Mouse (Mus musculus) urinary bladder, postnatal 10 days (tissue): ENCODE data around the gene Nhsl2.

Source experiments
- DNase-seq: peaks from one replicate; pipeline ENCODE4 v3.0.0; 2022; ENCODE audit warnings: low spot score

Gene Nhsl2

DNA sequence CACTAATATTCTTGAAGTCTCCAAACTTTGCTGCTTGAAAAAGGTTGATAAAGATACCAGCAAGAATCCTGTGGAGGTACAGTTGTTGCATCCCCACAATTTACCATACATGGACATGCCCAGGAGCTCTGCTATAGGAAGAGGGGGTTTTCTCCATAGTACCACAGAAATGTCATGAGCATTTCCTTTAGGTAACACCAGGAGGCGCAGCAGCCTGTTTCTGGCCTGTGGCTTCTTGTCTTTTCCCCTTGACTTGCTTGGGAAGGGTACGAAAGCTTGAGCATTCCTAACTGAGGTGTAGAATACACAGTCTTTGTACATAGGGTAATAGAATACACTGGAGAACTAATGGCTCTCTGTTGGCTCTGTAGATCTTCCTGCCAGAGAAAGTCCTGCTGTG lies 132.3 kb downstream of the Nhsl2 start:
- no peak for DNase-seq

DNA sequence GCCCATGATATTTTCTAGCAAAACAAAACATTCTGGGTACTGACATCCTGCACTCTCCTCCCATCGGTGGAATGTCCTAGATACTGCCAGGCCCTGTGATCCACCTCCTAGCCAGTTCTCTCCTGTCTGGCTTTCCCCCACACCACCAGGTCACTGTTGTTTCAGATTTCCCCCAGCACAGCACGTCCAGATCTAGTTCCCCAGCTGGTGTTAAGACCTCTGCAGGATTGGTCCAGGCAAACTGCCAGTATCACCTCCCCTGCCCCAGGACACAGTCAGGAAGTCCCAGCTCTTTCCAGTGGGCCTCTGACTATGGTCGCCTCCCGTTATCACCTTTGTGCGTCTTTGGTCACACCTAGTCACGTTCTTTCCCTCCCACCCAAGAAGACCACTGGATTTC lies 134.5 kb downstream of the Nhsl2 start:
- DNase-seq, result no peak

DNA sequence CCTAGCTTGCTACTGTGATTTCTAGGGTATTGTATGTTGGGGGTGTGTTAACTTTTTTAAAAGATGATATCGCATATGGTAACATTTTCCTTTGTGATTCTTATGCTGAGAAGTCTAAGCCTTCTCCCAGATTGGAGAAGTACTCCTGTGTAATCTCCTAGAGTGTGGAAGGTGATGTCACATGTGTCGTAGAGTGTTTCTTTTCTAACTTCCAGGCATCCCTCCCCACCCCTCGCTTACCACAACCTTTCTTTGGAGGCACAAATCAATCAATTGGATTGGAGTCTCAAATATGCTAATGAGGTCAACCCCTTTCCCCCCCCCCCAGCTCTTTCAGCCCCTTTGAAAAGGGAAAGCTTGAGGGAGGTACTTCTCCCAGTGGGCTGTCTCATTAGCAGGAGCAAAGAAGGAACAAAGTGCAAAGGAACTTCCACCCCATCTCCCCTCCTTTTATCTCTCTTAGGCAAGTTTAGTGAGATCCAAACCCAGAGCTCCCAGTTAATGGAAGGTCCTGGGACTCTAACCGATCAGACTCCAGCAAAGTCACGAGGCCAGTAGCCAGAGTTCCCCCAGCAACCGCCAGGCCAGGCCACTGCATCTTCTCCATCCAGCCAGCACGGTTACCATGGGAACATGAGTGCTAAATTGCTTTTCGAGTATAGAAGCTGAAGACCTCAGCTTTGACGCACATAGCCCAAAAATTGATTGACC lies 137.6 kb downstream of the Nhsl2 start:
- no peak for DNase-seq

DNA sequence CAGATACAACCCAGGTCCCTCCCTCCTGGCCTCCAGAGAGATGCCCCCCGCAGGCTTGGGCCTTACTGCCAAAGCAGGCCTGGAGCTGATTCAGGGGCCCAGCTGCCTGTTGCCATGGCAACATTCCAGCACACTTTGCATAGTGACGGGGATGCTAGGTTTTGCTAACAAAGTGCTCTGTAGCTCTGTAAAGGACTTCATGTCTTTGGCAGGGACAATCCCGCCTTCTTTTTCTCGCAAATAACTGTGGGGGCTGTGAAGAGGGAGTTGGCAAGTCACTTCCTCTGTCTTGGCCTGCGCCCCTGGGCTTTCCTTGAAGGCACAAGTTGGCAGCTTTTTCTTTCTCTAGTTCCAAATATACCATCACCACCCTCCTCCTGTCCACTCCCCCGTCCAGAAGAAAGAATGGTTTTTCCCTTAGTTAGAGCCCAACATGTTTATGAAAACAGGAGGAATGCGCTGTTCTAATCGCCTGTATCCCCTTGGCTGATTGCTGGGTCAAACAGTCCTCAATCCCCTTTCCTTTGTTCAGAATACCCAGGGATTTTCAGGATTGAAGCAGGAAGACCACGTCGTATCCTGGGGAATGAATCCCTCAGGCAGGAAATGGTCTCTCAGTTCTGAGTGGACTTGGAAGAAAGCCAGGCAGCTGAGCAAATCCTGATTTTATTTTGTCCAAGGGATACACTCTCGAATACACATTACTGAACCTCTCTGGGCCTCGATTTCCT lies 144.8 kb downstream of the Nhsl2 start:
- no peak for DNase-seq

DNA sequence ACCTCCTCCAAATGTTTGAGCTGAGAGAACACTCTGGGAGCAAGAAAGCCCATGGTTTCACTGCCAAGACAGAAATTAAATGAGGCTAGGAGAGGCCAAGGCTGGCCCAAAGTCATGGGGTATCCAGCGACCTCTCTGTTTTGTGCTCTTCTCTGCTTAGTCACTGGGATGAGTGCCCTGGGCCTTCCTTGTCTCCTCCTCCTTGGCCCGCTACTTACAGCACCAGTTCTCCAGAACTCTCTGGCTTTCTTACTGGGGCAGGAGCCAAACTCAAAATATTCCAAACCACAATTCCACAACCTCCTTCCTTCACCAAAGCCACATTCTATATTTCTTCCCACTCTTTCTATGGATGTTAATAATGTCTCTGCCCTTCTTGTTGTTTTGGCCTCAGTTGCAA lies 147.5 kb downstream of the Nhsl2 start:
- no peak for DNase-seq

DNA sequence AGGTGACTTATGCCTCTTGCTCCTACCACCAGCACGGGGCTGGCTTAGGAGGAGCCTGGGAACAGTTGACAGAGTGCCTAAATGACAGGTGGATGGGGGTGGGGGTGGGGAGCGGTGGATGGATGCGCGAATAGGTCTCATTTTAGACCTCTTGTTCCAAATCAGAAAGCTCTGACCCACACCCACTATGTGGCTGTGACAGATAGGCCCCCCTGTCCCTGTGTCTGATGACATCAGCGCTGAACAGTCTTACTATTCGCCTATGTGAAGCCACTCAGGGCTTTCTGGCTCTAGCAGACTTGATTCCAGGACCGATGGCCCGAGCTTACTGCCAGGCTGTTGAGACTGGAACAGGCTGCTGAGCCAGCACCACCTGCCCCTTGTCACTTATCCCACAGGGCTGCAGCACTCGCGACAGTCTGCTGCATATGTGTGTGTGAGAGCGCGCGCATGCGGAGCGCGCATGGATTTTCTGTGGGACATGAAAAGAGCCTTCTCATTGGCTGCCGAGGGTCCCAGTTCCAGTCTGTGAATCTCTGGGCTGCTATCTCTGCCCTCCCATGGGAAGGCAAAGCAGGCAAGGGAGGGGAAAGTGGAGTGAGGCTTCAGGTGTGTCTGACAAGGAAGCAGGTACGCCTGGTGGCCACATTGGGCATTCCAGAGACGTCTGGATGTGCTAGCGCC lies 154.6 kb downstream of the Nhsl2 start:
- no peak for DNase-seq

DNA sequence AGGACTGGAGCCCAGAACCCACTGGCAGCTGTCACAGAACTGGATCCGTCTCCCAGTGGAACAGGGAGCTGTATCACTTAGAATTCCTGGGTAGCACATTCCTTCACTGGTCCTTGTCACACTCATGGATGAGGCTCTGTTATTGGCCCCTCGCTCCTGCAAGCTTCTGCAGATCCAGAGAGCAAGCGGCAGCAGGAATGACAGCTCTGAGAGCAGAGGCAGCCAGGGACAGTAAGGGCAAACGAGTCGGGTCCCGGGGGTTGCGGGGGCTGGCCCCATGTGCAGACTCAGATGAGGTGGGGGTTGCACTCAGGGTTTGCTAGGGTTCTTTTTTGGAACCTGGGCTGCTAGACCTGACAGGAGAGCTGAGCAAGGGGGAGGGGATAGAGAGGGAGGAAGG lies 155.2 kb downstream of the Nhsl2 start:
- no peak for DNase-seq

DNA sequence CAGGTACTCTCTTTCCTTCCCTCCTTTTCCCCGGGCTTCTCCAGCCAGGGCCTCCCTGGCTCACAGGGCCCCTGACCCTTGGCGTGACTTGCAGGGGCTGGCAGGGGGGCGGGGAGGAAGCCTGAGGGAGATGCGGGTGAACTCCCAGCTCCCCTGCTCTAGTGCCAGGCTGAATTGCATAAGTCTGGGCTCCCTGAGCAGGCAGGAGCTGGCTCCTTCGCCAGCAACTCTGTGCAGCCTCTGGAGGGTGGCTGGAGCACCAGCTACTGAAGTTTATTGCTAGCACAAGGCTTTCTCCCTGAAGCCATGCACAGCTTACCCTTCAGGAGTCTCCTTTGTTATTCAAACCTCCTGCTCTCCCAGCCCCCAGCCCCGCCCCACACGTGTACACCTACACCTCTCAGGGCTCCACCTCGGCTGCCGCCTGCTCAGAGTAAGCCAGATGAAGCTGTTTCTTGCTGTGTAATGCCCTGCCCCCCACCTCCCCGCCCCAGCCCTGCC lies 156.0 kb downstream of the Nhsl2 start:
- no peak for DNase-seq

DNA sequence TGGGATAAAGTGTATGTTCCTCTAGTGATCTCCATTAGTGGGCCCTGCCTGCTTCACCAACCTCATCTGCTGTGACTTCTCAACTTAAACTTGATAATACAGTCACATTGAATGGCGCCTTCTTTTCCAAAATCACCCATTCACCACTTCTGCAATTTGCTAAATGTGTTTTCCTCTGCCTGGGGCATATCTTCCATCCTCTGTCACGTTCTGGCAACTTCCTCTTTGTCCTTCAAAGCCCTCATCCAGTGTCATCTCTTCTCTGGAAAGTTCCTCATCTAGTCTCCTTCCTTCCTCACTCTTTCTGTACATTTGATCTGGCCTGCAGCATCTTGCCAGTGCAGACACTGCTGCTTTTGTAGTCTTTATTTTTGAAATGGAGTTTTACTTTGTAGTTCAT lies 158.8 kb downstream of the Nhsl2 start:
- DNase-seq, result no peak

DNA sequence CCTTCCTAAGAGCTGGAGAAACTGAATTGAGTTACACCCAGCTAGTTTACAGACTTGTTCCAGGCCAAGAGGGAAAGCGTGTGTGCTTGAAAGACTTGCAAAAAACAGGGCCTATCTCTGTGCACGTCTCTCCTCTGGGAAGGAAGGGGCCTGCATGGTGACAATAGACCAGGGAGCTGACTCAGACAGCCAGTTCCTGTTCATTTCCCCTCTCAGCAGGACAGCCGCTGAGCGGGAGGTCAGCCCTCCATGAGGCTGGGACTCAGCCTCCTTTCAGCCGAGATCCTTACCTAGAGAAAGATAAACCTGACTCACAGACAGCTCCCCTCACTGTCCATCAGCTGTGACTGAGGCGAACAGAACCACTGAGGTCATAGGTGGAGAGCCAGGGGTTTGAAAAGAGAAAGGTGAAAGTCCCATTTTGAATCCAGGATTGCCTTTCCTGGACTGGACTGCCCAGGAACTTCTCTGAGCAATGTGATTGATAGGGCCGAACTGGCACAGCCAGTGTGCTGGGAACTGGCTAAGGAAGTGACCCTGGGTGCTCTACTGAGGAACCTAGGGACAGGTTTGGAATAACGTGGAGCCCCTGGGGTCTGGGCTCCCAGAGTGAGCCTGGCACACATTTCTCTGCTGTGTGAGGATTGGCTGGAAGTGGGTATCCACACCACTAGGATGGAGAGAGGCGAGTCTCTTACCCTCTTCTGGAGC lies 168.2 kb downstream of the Nhsl2 start:
- DNase-seq, result no peak

DNA sequence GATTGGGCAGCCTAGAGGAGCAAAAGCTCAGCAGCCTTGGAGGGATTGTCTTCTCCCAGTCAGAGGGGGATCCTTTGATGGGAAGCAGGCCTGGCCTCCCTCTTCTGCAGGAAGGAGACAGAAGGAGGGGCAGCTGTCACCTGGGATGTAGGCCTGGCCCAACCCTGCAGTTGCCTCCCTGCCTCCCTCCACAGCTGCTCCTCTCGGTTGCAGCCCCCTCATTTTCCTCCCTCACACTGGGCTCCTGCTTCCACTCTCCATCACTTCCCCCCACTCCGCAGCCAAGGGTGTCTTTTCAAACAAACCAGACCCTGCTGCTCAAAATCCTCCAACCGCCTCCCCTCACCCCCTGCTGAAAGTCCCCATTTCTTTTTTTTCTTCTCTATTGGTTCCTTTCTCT lies 169.7 kb downstream of the Nhsl2 start:
- no peak for DNase-seq

DNA sequence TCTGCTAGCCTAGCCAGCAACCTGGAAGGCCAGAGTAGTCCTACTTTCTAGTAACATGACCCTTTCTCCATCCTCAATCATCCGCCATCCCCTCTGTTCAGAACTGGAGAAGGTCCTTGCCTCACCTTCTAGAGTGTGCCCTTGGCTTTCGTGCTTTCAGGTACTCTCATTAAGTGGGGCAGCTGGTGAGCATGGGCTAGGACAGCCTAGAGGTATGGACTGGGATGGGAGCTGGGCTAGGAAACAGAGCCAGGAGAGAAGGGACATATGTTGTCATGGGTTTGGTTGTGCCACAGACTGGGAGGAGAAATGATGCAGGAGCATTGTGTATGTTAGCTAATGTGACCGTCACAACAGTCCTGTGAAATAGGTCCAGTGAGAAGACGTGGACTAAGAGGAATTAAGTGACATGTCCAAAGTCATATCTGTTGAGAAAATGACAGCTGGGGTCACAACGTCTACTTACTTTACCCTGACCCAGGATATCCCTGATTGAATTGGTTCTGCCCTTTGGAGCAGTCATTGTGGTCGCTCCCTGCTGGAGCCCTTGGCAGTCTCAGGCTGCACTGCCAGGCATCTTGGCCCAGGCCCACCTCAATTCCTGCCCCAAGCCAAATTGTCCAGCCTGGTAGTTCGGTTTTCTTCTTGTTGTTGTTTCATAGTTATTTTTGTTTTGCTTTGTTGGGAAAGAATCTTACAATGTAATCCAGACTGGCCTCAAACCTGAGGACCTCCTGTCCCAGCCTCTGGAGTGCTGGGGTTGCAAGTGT lies 170.5 kb downstream of the Nhsl2 start:
- DNase-seq, result no peak

DNA sequence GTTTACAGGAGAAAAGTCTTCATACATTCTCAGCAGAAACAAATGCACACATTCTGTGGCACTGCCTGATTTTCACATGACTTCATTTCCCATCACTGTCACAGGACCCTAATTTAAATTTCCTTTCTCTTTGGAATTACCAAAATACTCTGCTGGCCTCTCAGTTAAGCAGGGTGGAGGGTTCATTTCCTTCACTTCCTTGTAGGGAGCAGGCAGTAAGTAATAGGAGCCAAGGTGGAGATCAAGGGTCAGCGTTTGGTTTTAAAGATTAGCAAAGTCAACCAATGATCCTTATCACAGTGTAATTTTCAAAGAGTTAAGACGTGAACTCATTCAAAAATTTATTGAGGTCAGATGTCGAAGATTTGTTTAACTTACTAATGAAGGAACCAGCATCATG lies 175.8 kb downstream of the Nhsl2 start:
- DNase-seq, result no peak

DNA sequence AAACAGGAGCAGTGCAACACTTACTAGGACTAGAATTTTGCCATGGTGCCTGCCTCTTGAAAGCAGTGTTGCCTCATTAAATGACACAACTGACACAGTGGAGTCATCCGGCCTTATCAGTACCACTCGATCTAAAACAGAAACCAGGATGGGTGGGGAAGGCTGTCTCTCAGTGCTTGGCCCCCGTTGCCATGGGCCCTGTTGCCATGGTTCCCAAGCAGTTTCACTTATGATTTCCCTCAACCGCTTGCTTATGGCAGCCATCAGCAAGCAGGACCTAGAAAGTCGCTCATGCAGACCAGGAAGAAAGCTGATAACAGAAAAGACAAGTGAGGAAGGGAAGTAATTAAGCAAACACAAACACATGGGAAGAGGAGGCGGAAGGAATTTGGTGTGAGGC lies 182.7 kb downstream of the Nhsl2 start:
- DNase-seq, result no peak

DNA sequence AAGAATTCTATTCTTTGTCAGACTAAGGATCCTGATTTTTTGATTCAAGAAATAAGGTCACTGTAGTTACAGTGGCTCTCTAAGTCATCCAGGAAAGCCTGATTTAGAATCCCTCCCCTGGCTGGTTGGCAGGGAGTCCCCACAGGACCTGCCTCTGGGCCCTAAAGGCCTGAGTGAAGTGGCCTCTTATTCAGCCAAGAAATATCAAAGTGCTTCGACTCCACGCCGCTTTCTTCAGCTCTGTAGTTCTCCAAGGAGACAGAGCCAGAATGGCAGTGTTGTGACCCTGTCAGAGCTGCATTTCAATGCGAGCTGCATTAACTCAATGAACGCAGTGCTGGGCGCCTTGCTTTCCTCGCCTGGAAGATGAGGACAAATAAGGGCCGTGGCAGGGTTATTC lies 183.2 kb downstream of the Nhsl2 start:
- no peak for DNase-seq

DNA sequence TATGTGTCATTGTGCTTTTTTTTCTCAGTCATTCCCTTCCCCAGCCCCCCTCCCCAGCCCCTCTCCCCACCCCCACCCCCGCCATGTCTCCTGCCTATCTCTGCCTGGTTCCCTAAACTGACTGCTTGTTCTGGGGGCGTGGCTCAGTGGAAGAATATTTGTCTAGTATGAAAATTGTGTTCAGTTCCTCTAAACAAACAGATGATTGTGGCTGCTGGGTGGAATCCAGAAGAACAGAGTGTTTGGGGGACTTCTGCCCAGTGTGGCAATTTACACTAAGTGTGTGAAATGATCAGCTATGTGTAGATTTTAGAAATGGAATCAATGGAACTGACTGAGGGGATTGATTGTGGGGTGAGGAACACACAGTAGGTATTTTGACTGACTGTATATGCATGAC lies 184.4 kb downstream of the Nhsl2 start:
- no peak for DNase-seq

DNA sequence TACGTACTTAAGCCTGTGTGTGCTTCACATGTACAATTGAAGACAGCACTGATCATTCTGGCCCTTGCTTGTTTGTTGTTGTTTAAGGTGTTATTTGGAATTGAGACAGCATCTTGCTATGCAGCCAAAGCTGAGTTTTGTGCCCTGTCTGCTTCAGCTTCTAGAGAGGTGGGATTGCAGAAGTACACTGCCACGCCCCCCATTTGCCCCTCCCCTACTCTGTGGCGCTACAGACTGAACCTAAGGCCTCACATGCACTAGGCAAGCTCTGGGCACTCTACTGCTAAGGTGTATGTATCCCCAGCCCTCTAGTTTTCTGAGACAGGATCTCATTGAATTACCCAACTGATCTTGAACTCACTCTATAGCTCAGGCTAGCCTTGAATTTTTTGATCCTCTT lies 186.5 kb downstream of the Nhsl2 start:
- DNase-seq, result no peak

DNA sequence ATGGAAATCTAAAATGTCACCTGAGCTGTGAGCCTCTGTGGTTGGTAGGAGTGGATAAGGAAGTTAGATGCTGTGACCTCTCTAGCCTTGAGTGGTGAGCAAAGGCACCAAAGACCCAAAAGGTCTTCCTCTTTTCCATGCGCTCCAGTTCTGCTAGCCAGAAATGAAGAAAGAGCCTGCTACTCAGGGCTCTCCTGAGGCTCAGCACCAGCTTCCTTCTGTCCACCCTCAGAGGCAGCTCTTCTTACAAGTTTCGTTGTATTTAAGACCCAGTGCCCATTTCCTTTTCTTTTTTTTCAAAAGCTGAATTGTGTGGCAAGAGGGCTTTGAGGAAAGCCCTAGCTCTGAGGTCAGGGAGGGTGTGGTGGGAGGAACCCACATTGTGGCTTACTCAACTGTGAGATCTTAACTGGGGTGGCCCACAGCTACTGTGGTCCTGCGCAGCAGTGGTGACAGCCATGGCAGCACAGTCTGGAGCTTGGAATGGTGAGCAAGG lies 187.7 kb downstream of the Nhsl2 start:
- DNase-seq, result no peak

DNA sequence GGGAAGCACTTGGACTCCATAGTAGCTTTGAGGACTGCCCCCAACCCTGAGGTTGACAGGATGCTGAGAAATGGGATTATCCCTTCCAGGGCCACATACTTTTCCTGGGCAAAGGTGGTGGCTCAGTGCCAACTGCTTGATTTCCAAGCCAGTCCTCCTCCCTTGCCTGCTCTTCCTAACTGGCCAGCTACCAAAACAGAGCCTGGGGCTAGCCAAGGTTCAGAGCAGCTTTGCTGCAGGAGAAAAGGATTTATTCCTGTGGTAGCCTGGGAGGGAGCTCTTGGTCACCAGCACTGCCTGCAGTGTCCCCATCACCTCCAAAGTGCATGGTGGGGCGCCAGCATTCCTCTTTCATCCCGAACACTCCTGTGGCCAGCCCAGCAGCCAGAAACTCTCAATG lies 188.3 kb downstream of the Nhsl2 start:
- no peak for DNase-seq

DNA sequence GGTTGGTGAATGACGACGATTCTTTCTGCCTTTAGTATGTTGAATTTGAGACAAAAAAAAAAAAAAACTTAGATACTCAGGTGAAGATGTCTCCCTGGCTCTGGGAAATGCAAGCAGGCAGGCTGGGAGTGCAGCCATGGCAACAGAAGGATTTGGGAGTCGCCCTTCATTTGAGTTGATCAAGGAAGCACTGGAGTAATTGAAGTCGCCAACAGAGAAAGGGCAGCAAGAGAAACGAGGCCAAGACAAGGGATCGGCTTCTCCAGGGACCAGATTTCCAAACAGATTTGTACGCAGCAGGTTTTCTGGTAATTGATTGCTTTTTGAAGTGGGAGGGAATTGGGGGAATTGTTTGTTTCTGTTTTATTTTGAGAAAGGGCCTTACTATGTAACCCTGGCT lies 192.4 kb downstream of the Nhsl2 start:
- DNase-seq, result no peak

DNA sequence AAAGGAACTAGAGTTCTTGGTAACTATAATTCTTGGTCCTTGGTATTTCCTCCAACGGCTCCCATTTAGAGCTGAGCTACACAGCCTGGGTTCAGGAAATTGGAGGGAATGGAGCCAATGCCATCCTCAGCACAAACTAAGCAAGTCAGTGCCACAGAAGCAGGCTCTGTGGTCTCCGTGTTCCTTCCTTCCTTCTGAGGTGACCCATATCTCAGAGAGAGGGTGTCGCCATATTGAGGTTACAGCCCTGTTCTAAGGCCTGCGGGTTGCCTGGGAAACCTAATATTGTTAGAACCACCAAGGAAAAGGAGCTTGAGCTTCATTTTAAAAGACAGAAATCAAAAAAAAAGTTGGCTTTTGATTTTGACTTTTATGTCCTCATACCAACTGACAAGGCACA lies 193.2 kb downstream of the Nhsl2 start:
- DNase-seq, result no peak

DNA sequence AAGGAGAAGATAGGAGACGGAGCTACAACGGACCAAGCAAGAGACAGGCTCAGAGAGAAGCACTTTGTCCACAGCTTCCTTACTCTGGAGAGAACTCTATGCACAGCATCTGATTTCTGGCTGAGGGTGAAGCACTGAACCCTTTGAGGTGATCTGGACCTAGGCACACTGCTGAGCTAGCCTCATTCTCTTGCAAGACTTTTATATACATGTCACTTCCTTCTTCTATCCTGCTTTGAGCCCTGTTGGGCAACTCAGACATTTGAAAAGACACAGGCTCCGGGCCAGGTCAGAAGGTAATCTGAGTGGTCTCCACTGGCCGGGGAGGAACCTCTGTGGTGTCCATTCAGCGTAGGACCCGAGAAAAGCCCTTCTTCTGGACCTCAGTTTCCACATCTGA lies 201.4 kb downstream of the Nhsl2 start:
- DNase-seq, result no peak
